Mouse (Mus musculus): ENCODE data around the gene Sgms1. TPM values are rescaled to one million over a fixed set of nuclear protein-coding genes. Genes with fewer than 3 reads are reported as not detected.

Gene Sgms1
- polyA plus RNA-seq, 1 experiment from 2014 or later = 45.0 TPM

DNA sequence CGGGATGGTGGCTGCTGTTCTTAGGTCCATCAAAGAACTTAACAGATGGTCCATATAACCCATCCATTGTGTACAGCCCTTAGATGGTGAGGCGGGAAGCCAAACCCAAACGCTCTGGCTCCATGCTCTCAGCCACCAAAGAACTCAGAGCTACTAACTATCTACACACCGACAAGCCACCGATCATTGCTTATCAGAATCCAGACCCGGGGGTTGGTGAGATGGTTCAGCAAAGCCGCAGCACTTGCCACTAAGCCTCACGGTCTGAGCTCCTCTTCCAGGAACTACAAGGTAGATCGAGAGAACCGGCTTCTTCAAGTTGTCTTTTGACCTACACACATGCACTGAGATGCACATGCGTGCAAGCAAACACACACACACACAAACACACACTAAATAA is 8.8 kb downstream of the Sgms1 start:
- Histone ChIP-seq H3K9me3 (replicated peaks) (no peaks in the 10 kb centered on the region), H3K27ac (ENCODE audit: poor library complexity, severe bottlenecking) (no peak overlapping the region), H3K4me1 (replicated peaks) (peaks cover 60% of the 10 kb centered on the region), H3K36me3 (no peaks in the 10 kb centered on the region), H3K27me3 (replicated peaks) (no peaks in the 10 kb centered on the region), H3K4me3 (no peak overlapping the region), H3K4me2 (no peak overlapping the region), H3K9ac (no peak overlapping the region)
- no peak for ATAC-seq (ENCODE audit: insufficient number of reproducible peaks, low FRiP score)
- WGBS = 68% methylated on average over 11 of the region's 11 CpGs

DNA sequence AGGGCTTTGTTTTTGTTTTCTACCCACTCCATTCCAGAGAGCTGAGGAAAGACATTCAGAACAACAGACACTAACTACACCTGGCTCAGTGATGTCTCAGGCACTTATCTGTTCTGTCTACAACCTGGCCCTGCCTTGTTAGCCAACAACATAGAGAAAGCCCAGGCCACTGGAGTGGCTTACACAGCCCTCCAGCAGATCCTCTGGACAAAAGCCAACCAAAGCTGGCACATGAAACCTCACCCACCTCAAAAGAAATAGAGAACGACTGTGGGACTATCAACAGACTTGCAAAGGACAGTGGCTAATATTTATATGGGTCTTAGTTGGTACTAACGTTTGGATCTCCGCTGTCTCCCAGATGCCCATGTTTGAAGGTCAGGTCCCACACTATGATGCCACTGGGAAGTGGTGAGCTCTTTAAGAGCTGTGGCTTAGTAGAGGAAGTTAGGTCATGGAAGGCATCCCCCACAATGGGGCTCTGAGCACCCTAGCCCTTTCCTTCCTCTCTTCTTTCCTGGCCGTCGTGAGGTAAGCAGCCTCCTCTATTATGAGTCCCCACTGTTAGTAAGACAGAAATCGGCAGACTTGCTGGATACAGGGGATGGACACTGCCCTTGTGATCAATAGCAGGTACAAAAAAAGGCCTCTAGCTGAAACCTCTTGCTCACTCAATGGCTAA is 10.1 kb downstream of the Sgms1 start:
- no peaks in the 10 kb centered on the region for H3K9me3 ChIP-seq (replicated peaks)
- H3K9ac ChIP-seq = peak overlapping the region; percentile 14; the same call in 1 of the 2 replicates
- no peak overlapping the region for H3K4me2 ChIP-seq
- WGBS = 63% methylated on average over 6 of the region's 6 CpGs
- H3K27me3 ChIP-seq (replicated peaks) = no peaks in the 10 kb centered on the region
- H3K4me3 ChIP-seq = no peak overlapping the region
- no peaks in the 10 kb centered on the region for H3K36me3 ChIP-seq
- peaks cover 61% of the 10 kb centered on the region for H3K4me1 ChIP-seq (replicated peaks)
- no peak for ATAC-seq (ENCODE audit: insufficient number of reproducible peaks, low FRiP score)
- H3K27ac ChIP-seq (ENCODE audit: poor library complexity, severe bottlenecking) = no peak overlapping the region

DNA sequence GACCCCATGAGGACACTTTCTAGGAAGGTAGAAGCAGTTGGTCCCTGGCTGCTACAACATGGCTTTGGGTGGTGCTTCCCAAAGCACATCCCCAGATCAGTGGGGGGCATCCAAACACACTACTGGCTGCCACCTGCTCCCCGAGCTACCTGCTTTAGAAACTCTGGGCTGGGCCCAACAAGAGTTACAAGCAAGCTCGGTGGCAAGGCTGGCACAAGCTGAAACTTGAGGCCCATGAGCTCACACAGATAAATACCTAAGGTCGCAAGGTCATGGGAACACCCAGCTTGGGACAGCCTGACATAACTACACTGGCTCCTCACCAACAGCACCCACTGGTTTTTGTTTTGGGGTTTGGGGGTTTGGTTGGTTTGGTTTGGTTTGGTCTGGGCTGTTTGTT is 10.9 kb downstream of the Sgms1 start:
- no peaks in the 10 kb centered on the region for H3K9me3 ChIP-seq (replicated peaks)
- no peaks in the 10 kb centered on the region for H3K27me3 ChIP-seq (replicated peaks)
- no peak overlapping the region for H3K4me3 ChIP-seq
- peaks cover 63% of the 10 kb centered on the region for H3K4me1 ChIP-seq (replicated peaks)
- H3K4me2 ChIP-seq = no peak overlapping the region
- WGBS = 65% methylated on average over 3 of the region's 3 CpGs
- H3K36me3 ChIP-seq = no peaks in the 10 kb centered on the region
- no peak overlapping the region for H3K9ac ChIP-seq
- no peak overlapping the region for H3K27ac ChIP-seq (ENCODE audit: poor library complexity, severe bottlenecking)
- ATAC-seq (ENCODE audit: insufficient number of reproducible peaks, low FRiP score) = no peak

- Histone ChIP-seq H3K4me3 (no peak overlapping the region), H3K9ac (no peak overlapping the region), H3K9me3 (replicated peaks) (no peaks in the 10 kb centered on the region), H3K27me3 (replicated peaks) (no peaks in the 10 kb centered on the region), H3K27ac (ENCODE audit: poor library complexity, severe bottlenecking) (no peak overlapping the region), H3K4me2 (no peak overlapping the region), H3K4me1 (replicated peaks) (peaks cover 64% of the 10 kb centered on the region), H3K36me3 (no peaks in the 10 kb centered on the region)
- no peak for ATAC-seq (ENCODE audit: insufficient number of reproducible peaks, low FRiP score)
- 61% methylated on average over 7 of the region's 7 CpGs for WGBS
These were observed 11.7 kb downstream of the Sgms1 start for GRCm38 (mm10) chr19:32377701-32378325.

- no peak for ATAC-seq (ENCODE audit: insufficient number of reproducible peaks, low FRiP score)
- H3K27me3 ChIP-seq (replicated peaks) = no peaks in the 10 kb centered on the region
- H3K4me1 ChIP-seq (replicated peaks) = peaks cover 71% of the 10 kb centered on the region
- no peak overlapping the region for H3K4me3 ChIP-seq
- 52% methylated on average over 7 of the region's 7 CpGs for WGBS
- no peak overlapping the region for H3K4me2 ChIP-seq
- H3K27ac ChIP-seq (ENCODE audit: poor library complexity, severe bottlenecking) = no peak overlapping the region
- H3K36me3 ChIP-seq = no peaks in the 10 kb centered on the region
- no peaks in the 10 kb centered on the region for H3K9me3 ChIP-seq (replicated peaks)
- H3K9ac ChIP-seq = no peak overlapping the region
These were observed 12.5 kb downstream of the Sgms1 start for GRCm38 (mm10) chr19:32376886-32377535.

- no peaks in the 10 kb centered on the region for H3K27me3 ChIP-seq (replicated peaks)
- no peak for ATAC-seq (ENCODE audit: insufficient number of reproducible peaks, low FRiP score)
- H3K4me3 ChIP-seq = no peak overlapping the region
- H3K9me3 ChIP-seq (replicated peaks) = 0 out of 2 replicates have a peak, but pooled peaks cover 2% of the 10 kb centered on the region
- peaks cover 67% of the 10 kb centered on the region for H3K4me1 ChIP-seq (replicated peaks)
- no peak overlapping the region for H3K4me2 ChIP-seq
- no peaks in the 10 kb centered on the region for H3K36me3 ChIP-seq
- WGBS = 88% methylated on average over 4 of the region's 4 CpGs
- H3K9ac ChIP-seq = no peak overlapping the region
- H3K27ac ChIP-seq (ENCODE audit: poor library complexity, severe bottlenecking) = no peak overlapping the region
These were observed 13.5 kb downstream of the Sgms1 start for GRCm38 (mm10) chr19:32376054-32376453.

GRCm38 (mm10) chr19:32375473-32375985 is 14.0 kb downstream of the Sgms1 start:
- Histone ChIP-seq H3K9me3 (replicated peaks) (0 out of 2 replicates have a peak, but pooled peaks cover 2% of the 10 kb centered on the region), H3K4me1 (replicated peaks) (peaks cover 63% of the 10 kb centered on the region), H3K27ac (ENCODE audit: poor library complexity, severe bottlenecking) (no peak overlapping the region), H3K4me2 (no peak overlapping the region), H3K4me3 (no peak overlapping the region), H3K36me3 (no peaks in the 10 kb centered on the region), H3K9ac (no peak overlapping the region), H3K27me3 (replicated peaks) (no peaks in the 10 kb centered on the region)
- WGBS = 85% methylated on average over 4 of the region's 4 CpGs
- ATAC-seq (ENCODE audit: insufficient number of reproducible peaks, low FRiP score) = no peak

GRCm38 (mm10) chr19:32374751-32375150 is 14.8 kb downstream of the Sgms1 start:
- H3K4me2 ChIP-seq = no peak overlapping the region
- 89% methylated on average over 10 of the region's 10 CpGs for WGBS
- H3K27me3 ChIP-seq (replicated peaks) = no peaks in the 10 kb centered on the region
- no peak overlapping the region for H3K9ac ChIP-seq
- H3K9me3 ChIP-seq (replicated peaks) = 0 out of 2 replicates have a peak, but pooled peaks cover 2% of the 10 kb centered on the region
- H3K27ac ChIP-seq (ENCODE audit: poor library complexity, severe bottlenecking) = no peak overlapping the region
- no peaks in the 10 kb centered on the region for H3K36me3 ChIP-seq
- no peak for ATAC-seq (ENCODE audit: insufficient number of reproducible peaks, low FRiP score)
- no peak overlapping the region for H3K4me3 ChIP-seq
- H3K4me1 ChIP-seq (replicated peaks) = peaks cover 60% of the 10 kb centered on the region

DNA sequence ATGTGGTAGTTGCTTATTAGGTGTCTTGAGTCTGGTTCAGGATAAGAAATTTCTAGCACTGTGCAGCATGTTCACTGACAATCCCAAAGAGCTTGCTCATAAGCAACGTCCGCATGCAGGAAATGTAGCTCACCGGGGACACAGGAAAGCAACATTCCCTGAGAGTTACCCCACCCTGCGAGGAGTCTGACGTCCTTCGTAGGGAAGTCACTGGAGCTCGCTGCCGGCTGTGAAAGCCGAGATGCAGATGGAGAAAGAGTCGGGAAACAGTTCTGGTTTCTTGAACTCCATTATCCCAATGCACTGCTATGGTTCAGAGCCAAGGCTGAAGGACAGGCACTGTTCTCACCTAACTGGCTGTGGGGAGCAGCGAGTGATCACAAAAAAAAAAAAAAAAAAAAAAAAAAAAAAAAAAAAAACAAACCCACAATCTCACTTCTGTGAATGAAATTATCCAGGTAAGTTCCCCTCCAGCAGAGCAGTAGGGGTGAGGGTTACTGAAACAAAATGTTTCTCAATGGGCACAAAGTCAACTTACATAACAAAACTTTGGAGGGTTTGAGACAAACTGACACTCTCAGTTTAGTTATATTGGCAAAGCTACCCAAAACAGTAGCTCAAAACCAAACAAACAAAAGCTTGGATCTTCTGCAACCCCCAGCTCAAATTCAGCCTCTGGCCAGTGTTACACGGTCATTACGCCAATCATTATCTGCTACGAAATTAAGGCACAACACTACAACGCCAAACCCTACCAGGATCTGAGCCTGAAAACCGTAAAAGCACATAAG is 15.5 kb downstream of the Sgms1 start:
- peak overlapping the region; percentile 8 for H3K27ac ChIP-seq (ENCODE audit: poor library complexity, severe bottlenecking)
- H3K4me2 ChIP-seq = no peak overlapping the region
- H3K9ac ChIP-seq = no peak overlapping the region
- H3K9me3 ChIP-seq (replicated peaks) = 0 out of 2 replicates have a peak, but pooled peaks cover 2% of the 10 kb centered on the region
- no peaks in the 10 kb centered on the region for H3K27me3 ChIP-seq (replicated peaks)
- no peak for ATAC-seq (ENCODE audit: insufficient number of reproducible peaks, low FRiP score)
- no peak overlapping the region for H3K4me3 ChIP-seq
- no peaks in the 10 kb centered on the region for H3K36me3 ChIP-seq
- H3K4me1 ChIP-seq (replicated peaks) = peaks cover 53% of the 10 kb centered on the region
- 54% methylated on average over 16 of the region's 16 CpGs for WGBS

GRCm38 (mm10) chr19:32372373-32372772 is 17.1 kb downstream of the Sgms1 start:
- peak overlapping the region; percentile 82 for H3K27ac ChIP-seq (ENCODE audit: poor library complexity, severe bottlenecking)
- ATAC-seq (ENCODE audit: insufficient number of reproducible peaks, low FRiP score) = peak; percentile 88
- H3K4me1 ChIP-seq (replicated peaks) = peaks cover 42% of the 10 kb centered on the region
- no peaks in the 10 kb centered on the region for H3K36me3 ChIP-seq
- H3K9me3 ChIP-seq (replicated peaks) = 0 out of 2 replicates have a peak, but pooled peaks cover 2% of the 10 kb centered on the region
- H3K4me3 ChIP-seq = no peak overlapping the region
- peak overlapping the region; percentile 37 for H3K4me2 ChIP-seq
- H3K27me3 ChIP-seq (replicated peaks) = no peaks in the 10 kb centered on the region
- WGBS = 2% methylated on average over 4 of the region's 4 CpGs
- H3K9ac ChIP-seq = no peak overlapping the region
